Mouse (Mus musculus): Measurements from ENCODE around the gene Slc25a31.

DNA sequence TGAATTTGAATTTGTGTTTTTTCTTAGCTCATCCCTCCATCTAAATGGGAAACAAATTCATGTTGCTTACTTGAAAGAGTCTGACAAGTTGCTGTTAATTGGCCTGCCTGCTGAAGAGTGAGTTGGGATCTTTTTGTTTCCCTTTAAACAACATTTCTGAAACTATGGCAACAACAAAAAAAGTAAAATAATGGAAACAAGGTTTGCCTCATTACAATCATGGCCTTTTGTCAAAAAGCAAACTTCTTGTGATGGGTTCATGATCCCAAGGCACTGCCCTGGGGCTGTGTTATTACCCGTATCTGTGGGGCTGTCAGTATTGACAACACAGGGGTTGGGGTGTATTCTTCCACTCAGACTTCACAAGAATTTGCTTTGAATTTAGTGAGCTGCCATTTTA lies 29.8 kb upstream of the Slc25a31 start:
- TF ChIP-seq CTCF (IDR thresholded peaks at IDR 0.05; ENCODE audit: insufficient read depth, low read length) (no peak), POLR2A (IDR thresholded peaks at IDR 0.05; ENCODE audit: borderline replicate concordance, extremely low read depth, low read depth, low read length) (no peak)
